Mouse (Mus musculus) hindbrain, embryonic 10.5 days (tissue): Measurements from ENCODE around the gene Pdzd7. TPM values are rescaled to one million over a fixed set of nuclear protein-coding genes. Genes with fewer than 3 reads are reported as not detected.

Source experiments
- DNase-seq: peaks from one replicate; pipeline ENCODE4 v3.0.0-alpha.2; 2017; ENCODE audit warnings: low spot score
- H3K27ac ChIP-seq: fragments of 300-500 bp; sonication (generic); 2 replicates; pipeline ENCODE4 v1.5.1; 2016; ENCODE audit warnings: mild to moderate bottlenecking, moderate library complexity
- H3K27me3 ChIP-seq: fragments of 300-500 bp; sonication (generic); 2 replicates; pipeline ENCODE4 v1.6.1; 2016; ENCODE audit warnings: mild to moderate bottlenecking; ENCODE audit not compliant: poor library complexity, insufficient read depth, severe bottlenecking
- H3K36me3 ChIP-seq: fragments of 300-500 bp; sonication (generic); 2 replicates; pipeline ENCODE4 v1.6.1; 2016; ENCODE audit warnings: mild to moderate bottlenecking, moderate library complexity
- H3K4me1 ChIP-seq: fragments of 300-500 bp; sonication (generic); replicated peaks from 2 replicates; pipeline ENCODE4 v1.6.1; 2016; ENCODE audit warnings: mild to moderate bottlenecking
- H3K4me3 ChIP-seq: fragments of 300-500 bp; sonication (generic); 2 replicates; pipeline ENCODE4 v1.5.1; 2016; ENCODE audit warnings: mild to moderate bottlenecking, moderate library complexity
- H3K9me3 ChIP-seq: fragments of 300-500 bp; sonication (generic); 2 replicates; pipeline ENCODE4 v1.6.1; 2016; ENCODE audit warnings: mild to moderate bottlenecking, moderate library complexity
- WGBS: fragments of 180-500 bp; shearing (Covaris S2); methylation state at CpG from one replicate; pipeline ENCODE4 v1.1.7; 2016; 5-methylcytosine and 5-hydroxymethylcytosine counted together
- polyA plus RNA-seq: library from polyadenylated mRNA; unstranded; fragments of >200 nt; fragmentation: Nextera tagmentation; extraction: Ambion mirVana; gene quantifications from 2 replicates; pipeline ENCODE4 v1.2.1, GENCODE M21; 2016

Pdzd7 gene
- polyA plus RNA-seq, 1 experiment from 2014 or later = 0.26 TPM

DNA sequence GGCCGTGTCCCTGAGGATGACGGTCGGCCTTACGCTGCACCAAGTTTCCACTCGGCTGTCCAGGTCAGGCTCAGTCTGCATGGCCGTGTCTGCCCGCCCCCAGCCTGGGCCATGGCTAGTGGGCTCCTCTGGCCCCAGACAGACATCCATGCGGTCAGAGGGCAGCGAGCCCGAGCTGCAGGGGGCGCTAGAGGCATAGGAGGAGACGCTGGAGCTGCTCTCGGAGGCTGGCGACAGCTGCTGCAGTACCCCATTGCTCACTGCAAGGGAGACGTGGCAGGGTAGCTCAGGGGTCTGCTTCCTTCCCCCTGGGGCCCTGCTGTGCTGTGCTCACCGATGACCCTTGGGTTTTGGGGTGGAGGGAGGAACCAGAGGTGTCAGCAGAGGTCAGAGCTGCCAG, 8.7 kb downstream of the Pdzd7 start:
- Histone ChIP-seq H3K4me3 (no peak overlapping the region), H3K9me3 (no peaks in the 10 kb centered on the region), H3K27ac (peak overlapping the region; percentile 54; the same call in 1 of the 2 replicates), H3K36me3 (no peaks in the 10 kb centered on the region), H3K4me1 (peaks cover 45% of the 10 kb centered on the region), H3K27me3 (peaks cover 64% of the 10 kb centered on the region)
- peak; percentile 70 for DNase-seq
- WGBS = 29% methylated on average over 16 of the region's 16 CpGs

DNA sequence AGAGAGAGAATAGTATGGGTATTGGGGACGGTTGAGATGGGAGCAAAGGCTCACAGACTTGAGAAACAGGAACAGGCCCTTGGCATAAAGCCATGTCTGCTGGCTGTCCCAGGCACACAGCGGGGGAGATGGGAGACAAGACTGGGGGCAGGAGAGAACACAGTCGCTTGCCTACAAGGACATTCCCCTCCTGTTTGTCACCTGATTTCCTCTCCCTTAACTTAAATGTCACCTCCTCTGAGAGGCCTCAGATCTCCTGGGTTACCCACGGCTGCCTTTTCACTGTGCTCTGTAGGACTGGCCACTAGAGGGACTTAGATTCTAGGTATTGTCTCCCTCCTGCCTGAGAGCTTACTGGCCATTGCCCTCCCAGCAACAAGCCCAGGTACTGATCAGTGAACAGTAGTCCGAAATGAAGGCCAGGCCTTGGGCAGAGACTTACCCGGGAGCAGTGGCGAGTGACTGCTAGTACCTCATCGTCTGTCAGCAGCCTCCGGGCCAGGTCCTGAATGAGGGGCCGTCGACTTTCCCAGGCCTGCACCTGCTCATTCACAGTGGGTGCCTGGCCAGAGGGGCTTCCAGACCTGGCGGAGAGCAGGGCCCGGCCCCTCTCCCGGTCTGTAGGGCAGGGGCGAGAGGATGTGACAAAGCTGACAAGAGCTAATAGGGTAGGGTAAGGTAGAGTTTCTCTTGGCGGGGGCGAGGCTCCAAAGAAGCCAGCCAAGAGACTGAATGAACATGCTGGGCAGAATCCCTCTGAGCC, 12.8 kb downstream of the Pdzd7 start:
- Histone ChIP-seq H3K4me1 (peaks cover 63% of the 10 kb centered on the region), H3K36me3 (peaks cover 12% of the 10 kb centered on the region), H3K4me3 (no peak overlapping the region), H3K27ac (0 out of 2 replicates have a peak overlapping the region, but pooled peaks have one; percentile 5), H3K27me3 (peaks cover 27% of the 10 kb centered on the region), H3K9me3 (no peaks in the 10 kb centered on the region)
- DNase-seq = no peak
- WGBS = 49% methylated on average over 17 of the region's 17 CpGs

DNA sequence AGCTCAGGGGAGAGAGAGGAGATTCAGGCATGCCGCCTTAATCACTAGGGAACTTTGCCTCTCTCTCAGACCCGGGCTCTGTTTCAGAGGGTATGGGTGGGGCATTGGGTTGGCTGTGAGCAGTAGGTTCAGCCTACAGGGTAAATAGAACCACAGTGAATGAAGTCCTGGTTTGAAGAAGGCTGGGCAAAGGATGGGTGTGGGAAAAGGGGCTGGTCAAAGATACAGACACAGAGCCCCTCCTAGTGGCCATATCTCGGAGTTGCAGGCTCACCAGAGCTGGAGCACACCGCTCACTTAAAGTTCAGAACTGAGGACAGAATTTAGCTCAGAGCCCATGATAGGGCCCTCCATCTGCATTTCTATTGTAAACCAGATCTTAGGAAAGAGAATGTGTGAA, 13.7 kb downstream of the Pdzd7 start:
- 26% methylated on average over 4 of the region's 4 CpGs for WGBS

DNA sequence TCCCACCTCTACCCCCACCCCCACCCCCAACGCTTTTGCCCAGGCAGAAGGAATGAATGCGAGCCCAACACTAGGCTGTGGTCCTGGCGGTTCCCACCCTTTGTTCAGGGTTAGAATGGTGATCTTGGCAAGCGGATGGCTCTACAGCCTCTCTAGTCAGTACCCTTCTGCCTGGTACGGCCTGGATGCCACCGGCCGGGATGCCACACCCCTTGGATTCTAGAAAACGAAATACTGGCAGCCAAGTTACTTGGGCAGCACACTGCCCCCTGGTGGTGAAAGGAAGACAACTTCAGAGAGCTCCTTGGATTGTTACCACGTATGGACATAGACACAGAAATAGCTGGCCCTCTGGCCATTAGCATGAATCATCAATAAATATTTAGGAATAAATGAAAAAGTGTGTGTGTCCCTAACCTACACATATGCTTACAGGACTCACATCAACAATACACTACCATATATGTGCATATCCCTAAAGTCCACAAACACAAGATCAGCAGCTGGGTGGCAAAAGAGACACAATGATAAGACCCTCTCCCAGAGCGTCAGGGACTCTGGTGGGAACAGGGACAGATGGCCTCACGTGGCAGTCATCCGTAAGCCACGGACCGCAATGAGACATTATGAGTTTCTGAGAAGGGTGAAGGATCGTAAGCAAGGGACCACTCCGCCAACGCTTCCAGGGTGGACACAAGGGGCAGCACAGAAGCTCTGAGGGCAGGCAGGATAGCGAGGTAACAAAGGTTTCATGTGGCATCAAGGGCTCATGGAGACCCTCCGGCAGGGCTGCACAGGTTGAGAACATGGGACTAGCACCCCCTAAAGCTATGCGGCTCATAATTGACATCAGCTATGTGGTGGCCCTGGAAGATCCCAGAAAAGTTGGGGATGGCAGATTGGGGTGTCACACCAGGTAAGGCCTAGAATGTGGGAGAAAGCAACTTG, 14.5 kb downstream of the Pdzd7 start:
- peaks cover 30% of the 10 kb centered on the region for H3K36me3 ChIP-seq

More for the DNA sequence above, 13.7 kb downstream of the Pdzd7 start:
- Histone ChIP-seq H3K9me3 (no peaks in the 10 kb centered on the region), H3K27me3 (peaks cover 23% of the 10 kb centered on the region), H3K4me1 (peaks cover 61% of the 10 kb centered on the region), H3K36me3 (peaks cover 22% of the 10 kb centered on the region), H3K27ac (no peak overlapping the region), H3K4me3 (no peak overlapping the region)
- peak; percentile 83 for DNase-seq

DNA sequence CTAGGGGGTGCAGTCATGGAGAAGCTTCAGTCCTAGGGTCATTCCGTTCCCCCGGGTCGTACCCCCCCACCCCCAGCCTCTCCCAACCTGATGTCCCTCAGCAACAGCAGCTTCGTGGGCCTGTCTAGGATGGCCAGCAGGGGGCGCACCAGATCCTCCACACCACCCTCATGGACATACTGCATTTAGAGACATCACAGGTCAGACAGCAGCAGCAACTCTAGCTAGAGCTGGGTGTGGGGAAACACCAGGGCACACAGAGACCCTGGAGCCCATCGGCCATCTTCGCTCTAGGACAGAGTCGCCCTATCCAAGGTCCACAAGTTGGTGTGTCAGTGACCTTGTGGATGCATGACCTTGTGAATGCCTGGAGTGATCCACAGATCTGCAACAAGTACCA, 15.4 kb downstream of the Pdzd7 start:
- peaks cover 63% of the 10 kb centered on the region for H3K4me1 ChIP-seq
- WGBS = 34% methylated on average over 8 of the region's 8 CpGs
- H3K9me3 ChIP-seq = no peaks in the 10 kb centered on the region
- H3K27me3 ChIP-seq = peaks cover 8% of the 10 kb centered on the region; the same call in 1 of the 2 replicates
- H3K4me3 ChIP-seq = no peak overlapping the region
- peaks cover 39% of the 10 kb centered on the region for H3K36me3 ChIP-seq
- peak overlapping the region; percentile 54 for H3K27ac ChIP-seq
- DNase-seq = peak; percentile 72

More for the DNA sequence above, 14.5 kb downstream of the Pdzd7 start:
- no peak overlapping the region for H3K27ac ChIP-seq
- DNase-seq = peak; percentile 75
- H3K27me3 ChIP-seq = peaks cover 15% of the 10 kb centered on the region
- H3K4me3 ChIP-seq = peak overlapping the region; percentile 16; the same call in 1 of the 2 replicates
- peaks cover 61% of the 10 kb centered on the region for H3K4me1 ChIP-seq
- WGBS = 43% methylated on average over 20 of the region's 20 CpGs
- no peaks in the 10 kb centered on the region for H3K9me3 ChIP-seq

DNA sequence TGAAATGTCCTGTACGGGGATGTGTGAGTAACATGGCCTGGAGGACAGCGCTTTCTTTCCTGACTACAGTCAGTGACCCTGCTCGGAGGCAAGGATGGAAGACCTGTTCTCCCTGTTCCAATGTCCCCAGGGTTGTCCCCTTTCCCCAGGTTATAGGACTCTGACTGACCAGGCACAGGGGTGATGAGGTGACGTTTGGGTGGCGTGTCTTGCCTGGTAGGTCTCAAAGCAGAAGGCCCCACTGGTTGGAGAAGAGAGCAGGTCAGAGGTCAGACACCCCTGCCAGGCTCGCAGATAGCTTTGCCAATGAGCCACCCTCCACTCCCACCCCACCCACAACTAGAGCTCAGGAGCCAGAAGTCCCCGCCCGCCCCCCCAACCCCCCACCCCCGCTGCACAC, 15.9 kb downstream of the Pdzd7 start:
- H3K36me3 ChIP-seq = peaks cover 44% of the 10 kb centered on the region

DNA sequence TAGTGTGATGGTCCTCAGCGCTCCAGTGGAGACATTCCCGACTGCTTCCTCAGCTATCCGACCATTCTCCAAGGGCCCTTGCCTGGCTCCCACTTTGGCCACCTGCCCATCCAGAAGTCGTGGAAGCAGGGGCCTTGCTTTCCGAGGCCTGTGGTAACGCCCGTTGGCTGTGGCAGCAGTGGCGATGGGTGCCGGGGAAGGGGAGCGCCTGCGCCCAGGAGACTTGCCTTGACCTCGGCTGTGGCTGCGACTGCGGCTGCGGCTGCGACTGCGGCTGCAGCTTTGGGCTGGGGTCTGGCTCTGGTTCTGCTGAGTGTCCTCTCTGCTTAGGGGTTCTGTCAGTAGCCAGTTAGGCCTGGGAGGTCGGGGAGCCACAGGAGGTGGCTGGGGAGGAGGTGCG, 16.8 kb downstream of the Pdzd7 start:
- H3K27ac ChIP-seq = 0 out of 2 replicates have a peak overlapping the region, but pooled peaks have one; percentile 12
- no peak for DNase-seq
- WGBS = 59% methylated on average over 19 of the region's 19 CpGs
- no peaks in the 10 kb centered on the region for H3K9me3 ChIP-seq
- H3K4me1 ChIP-seq = peaks cover 70% of the 10 kb centered on the region
- H3K27me3 ChIP-seq = peaks cover 8% of the 10 kb centered on the region; the same call in 1 of the 2 replicates
- no peak overlapping the region for H3K4me3 ChIP-seq
- H3K36me3 ChIP-seq = peaks cover 52% of the 10 kb centered on the region

More for the DNA sequence above, 15.9 kb downstream of the Pdzd7 start:
- Histone ChIP-seq H3K27ac (peak overlapping the region; percentile 54), H3K27me3 (peaks cover 8% of the 10 kb centered on the region; the same call in 1 of the 2 replicates), H3K9me3 (no peaks in the 10 kb centered on the region), H3K4me3 (no peak overlapping the region), H3K4me1 (peaks cover 66% of the 10 kb centered on the region)
- no peak for DNase-seq
- 50% methylated on average over 9 of the region's 9 CpGs for WGBS

DNA sequence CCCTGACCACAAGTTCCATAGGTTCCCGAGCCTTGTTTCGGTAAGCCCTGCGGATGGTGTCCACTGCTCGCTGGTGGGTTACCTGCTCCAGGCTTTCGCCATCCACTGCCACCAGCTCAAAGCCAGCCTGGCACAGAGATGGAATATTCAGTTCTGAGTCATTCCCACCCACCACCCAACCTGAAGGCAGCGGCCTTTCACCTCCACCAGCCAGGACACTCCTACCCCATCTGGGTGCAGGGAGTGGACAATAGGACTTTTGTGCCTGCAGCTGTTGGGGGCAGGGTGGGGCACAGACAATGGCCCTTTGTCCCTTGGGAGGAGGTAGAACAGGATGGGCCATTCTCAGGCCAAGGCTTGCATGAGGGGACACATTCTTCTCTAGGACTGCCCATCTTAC, 17.7 kb downstream of the Pdzd7 start:
- Histone ChIP-seq H3K27me3 (peaks cover 6% of the 10 kb centered on the region; the same call in 1 of the 2 replicates), H3K36me3 (peaks cover 61% of the 10 kb centered on the region), H3K4me3 (no peak overlapping the region), H3K27ac (peak overlapping the region; percentile 54), H3K4me1 (peaks cover 69% of the 10 kb centered on the region), H3K9me3 (no peaks in the 10 kb centered on the region)
- WGBS = 80% methylated on average over 6 of the region's 6 CpGs
- peak; percentile 57 for DNase-seq

DNA sequence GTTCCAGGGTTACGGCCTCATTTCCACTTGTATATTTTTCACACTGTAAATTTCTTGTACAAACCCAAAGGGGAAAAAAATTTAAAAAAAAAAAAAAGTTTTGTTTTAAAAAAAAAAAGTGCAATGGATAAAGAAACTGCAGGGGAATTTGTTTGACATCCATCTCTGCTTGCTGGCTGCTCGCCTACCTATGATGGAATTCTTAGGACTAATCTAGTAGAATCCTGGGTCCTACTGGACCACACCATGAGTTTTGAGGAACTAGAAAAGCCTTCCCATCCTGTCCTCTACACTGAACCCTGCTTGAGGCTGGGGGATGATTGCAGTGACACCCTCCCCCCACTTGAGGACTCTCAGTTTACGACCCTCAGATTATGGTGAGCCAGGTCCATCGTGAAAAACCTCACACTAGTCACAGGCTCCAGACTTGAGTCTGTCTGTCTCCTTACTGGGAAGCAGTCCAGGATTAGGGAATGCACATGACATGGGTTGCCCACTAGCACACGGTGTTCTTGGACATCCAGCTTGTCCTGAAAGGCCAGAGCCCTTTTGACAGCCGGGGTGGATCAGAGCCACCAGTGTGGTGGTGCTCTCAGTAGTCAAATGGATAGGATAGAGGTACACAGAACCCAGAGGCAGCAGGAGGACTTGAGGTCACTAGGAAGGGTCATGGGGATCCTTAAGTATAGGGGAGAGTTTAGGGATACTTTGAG, 18.4 kb downstream of the Pdzd7 start:
- Histone ChIP-seq H3K4me3 (no peak overlapping the region), H3K4me1 (peaks cover 67% of the 10 kb centered on the region), H3K36me3 (peaks cover 69% of the 10 kb centered on the region), H3K27ac (peak overlapping the region; percentile 54), H3K27me3 (no peaks in the 10 kb centered on the region), H3K9me3 (no peaks in the 10 kb centered on the region)
- DNase-seq = no peak
- 90% methylated on average over 6 of the region's 6 CpGs for WGBS

DNA sequence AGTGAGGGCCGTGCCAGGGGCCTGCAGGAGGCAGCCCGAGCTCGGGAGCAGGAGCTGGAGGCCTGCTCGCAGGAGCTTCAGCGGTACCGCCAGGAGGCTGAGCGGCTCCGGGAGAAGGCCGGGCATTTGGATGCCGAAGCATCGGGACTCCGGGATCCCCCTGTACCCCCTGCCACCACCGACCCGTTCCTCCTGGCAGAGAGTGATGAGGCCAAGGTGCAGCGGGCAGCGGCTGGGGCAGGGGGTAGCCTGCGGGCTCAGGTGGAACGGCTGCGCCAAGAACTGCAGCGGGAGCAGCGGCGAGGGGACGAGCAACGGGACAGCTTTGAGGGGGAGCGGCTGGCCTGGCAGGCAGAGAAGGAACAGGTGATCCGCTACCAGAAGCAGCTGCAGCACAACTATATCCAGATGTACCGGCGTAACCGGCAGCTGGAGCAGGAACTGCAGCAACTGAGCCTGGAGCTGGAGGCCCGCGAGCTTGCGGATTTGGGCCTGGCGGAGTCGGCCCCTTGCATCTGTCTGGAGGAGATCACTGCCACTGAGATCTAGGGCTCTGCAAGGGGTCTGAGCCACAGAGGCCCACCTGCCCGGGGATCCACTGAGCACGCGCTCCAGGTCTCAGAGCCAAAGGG, 19.5 kb downstream of the Pdzd7 start:
- H3K4me3 ChIP-seq = no peak overlapping the region
- no peaks in the 10 kb centered on the region for H3K9me3 ChIP-seq
- H3K27me3 ChIP-seq = no peaks in the 10 kb centered on the region
- peaks cover 67% of the 10 kb centered on the region for H3K4me1 ChIP-seq
- peaks cover 79% of the 10 kb centered on the region for H3K36me3 ChIP-seq
- DNase-seq = no peak
- 92% methylated on average over 37 of the region's 37 CpGs for WGBS
- 0 out of 2 replicates have a peak overlapping the region, but pooled peaks have one; percentile 16 for H3K27ac ChIP-seq

DNA sequence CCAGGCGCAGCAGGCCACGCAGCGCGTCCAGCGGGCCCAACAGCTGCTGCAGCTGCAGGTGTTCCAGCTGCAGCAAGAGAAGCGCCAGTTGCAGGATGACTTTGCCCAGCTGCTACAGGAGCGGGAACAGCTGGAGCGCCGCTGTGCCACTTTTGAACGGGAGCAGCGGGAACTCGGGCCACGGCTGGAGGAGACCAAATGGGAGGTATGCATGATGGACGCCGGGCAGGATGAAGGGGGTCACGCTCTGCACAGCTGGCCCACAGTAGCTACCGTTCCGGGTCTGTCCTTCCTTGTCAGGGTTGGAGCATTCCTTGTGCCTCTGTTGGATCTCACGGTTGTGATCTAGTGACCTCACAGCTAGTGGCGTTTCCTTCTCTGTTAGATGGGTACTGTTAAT, 20.7 kb downstream of the Pdzd7 start:
- Histone ChIP-seq H3K4me1 (peaks cover 69% of the 10 kb centered on the region), H3K9me3 (no peaks in the 10 kb centered on the region), H3K4me3 (no peak overlapping the region), H3K27me3 (no peaks in the 10 kb centered on the region), H3K36me3 (peaks cover 88% of the 10 kb centered on the region), H3K27ac (no peak overlapping the region)
- DNase-seq = no peak
- WGBS = 85% methylated on average over 20 of the region's 20 CpGs

DNA sequence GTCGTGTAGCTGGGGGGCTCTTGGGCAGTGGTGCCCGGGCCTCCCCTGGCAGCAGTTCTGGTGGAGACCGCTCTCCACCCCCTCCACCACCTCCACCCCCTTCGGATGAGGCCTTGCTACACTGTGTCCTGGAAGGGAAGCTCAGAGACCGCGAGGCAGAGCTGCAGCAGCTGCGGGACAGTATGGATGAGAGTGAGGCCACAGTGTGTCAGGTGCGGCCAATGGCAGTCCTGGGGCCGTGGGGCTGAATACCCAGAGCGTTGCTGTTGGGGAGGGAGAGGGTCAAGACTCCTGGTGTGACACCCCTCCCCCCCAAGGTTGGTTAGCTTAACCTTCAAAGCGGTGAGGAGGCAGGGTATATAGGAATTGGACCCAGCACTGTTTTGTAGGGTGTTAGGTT, 21.5 kb downstream of the Pdzd7 start:
- Histone ChIP-seq H3K9me3 (no peaks in the 10 kb centered on the region), H3K36me3 (peaks cover 88% of the 10 kb centered on the region), H3K27ac (peak overlapping the region; percentile 45; the same call in 1 of the 2 replicates), H3K4me1 (peaks cover 70% of the 10 kb centered on the region), H3K27me3 (no peaks in the 10 kb centered on the region), H3K4me3 (no peak overlapping the region)
- DNase-seq = no peak
- WGBS = 87% methylated on average over 11 of the region's 11 CpGs
